Mouse (Mus musculus) induced T-regulatory cell, adult 2 months (primary cell): ENCODE data around the gene Gm3453.
A peak's percentile ranks its signal among the peaks of the same experiment; 100 is the strongest.
"Not testable (repeated sequence)": the region's sequence is repeated elsewhere in the genome, so short reads cannot be mapped to it uniquely, and the experiment has no call there.

Experiments used
- DNase-seq: peaks from one replicate; pipeline ENCODE4 v3.0.0-alpha.2; 2012; ENCODE audit warnings: low read depth

The Gm3453 gene

DNA sequence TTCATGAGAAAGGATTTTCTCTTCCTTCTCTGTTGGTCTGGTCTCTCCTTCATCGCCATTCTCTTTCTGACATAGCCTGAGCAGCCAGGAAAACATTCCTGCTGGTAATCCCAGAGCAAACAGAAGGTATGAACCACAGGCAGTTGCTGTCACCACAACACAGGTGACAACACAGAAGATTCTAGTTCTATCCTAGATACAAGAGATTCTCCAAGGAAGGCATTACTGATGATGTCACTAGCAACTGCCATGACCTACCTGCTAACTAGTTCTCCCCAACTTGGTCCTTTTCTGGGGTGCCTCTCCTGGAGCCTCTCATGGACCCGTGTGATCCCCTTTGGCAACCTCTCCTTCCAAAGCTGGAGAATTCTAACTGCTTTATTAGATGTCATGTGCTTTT is at the start of gene Gm3453:
Gene Gm3453 (minus strand): TSS at position 101 of the 400 bp plus-strand sequence.
- not testable (repeated sequence) for DNase-seq

DNA sequence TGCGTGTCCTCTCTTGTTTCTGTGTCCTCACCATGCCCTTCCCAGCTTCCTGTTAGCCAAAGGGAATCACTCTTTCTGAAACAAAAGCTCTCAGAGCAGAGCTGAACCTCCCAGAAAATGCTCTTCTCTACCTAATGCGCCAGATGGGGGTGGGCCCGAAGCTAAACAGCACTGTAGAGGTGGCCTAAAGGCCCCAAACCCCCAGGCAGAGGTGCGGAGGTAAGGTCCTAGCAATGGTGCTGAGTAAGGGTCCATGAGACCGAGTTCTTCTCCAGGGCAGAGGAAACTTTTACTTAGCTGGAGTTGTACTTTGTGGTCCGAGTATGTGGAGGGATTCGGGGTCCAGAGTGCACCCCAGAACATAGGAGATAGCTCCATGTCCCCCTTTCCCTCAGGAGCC is 8.2 kb upstream of the Gm3453 start:
- not testable (repeated sequence) for DNase-seq

DNA sequence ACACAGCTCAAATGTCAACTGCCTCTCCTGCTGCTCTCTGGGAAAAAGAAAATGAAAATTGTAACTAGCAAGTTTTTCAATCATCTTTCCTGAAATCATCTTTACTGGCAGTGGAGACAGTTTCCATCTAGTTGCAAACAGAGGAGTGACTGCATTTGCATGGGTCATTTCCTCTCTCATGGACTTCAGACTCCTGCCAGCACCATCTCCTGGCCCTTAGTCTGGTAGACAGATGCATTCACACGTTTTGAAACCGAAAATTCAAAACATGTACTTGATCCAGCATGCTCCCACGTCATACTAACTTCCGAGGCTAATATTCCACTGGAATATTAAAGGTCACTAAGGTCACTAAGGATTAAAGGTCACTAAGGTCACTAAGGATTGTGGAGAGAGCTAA is 16.5 kb downstream of the Gm3453 start:
- not testable (repeated sequence) for DNase-seq

DNA sequence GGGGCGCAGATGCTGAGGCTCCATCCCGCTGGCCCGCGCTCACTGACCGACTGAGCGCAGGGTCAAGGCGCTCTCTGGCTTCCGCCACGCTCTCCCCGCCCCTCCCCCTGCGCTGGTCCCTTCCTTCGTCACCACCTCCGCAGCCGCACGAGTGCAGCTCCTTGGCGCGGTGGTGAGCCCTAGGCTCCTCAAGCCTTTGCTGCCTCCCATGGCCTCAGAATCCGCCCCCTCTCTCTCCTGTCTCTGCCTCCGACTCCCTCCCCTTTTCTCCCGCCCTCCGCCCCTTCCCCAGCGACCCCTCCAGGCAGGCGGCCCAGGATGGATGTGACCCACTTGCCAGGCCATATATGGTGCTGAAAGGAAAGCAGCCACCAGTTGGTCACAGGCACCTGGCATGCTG is 17.3 kb downstream of the Gm3453 start, which contains the start of gene Gm3248:
Gene Gm3248 (minus strand): TSS at position 111 of the 400 bp plus-strand sequence.
- DNase-seq, result peak; percentile 13

DNA sequence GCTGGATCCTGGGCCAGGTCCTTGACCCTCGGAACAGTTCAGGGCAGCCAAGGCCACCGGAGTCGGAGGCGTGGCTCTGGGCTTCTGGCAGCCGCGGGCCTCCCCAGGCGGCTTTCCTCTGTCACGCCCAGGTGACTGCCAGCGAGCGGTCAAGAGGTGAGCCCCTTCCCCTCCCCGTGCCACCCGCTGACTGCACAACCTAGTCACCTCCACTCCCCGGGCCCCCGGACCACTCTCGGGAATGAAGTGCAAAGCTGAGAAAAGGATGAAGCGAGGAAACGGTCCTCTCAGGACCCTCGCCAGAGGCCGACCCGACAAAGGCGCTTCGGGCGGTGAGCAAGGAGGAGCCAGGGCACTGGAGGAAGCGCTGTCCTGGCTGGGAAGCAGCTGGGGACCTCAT is 17.8 kb downstream of the Gm3453 start:
- peak; percentile 5 for DNase-seq

DNA sequence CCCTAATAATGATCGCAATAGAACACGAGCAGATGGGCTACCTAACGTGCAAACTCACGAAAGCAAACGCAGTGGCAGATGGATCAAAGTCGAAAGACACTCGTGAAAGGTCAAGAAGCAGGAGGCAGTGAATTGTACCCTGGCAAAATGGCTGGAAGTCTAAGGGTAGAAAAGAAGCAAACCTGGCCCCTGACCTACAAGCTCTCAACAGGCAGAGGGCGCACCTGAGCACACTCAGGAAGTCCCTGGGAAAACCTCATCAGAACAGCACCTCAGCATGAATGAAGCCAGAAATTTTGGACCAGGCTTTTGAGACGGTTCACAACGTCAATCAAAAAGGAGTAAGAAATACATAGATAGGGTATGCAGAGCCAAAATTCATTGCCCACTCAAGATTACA is 18.5 kb downstream of the Gm3453 start:
- DNase-seq, result not testable (repeated sequence)

DNA sequence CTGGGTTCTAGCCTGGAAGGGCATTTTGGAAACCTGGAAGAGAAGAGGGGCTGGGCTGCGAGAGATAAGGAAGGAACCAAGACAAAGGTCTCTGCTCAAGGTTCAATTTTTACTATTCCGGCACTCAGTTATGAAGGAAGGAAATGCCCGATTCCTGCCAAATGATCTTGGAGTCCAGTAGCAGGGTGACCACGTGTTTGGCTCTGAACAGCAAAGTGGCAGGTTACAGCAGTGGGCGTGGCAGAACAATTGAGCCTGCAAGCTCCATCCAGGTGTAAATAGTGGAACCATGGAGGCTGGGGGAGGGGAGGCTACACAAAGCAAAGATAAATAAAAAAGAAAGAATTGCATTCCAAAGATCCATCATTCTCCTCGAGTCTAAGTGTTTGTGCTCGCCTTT is 55.7 kb downstream of the Gm3453 start:
- not testable (repeated sequence) for DNase-seq
